Mouse (Mus musculus) brain, adult 10 weeks (tissue): ENCODE measurements around the gene Pgls. TPM values are rescaled to one million over a fixed set of nuclear protein-coding genes. Genes with fewer than 3 reads are reported as not detected.

ENCODE experiments used
- polyA plus RNA-seq: library from polyadenylated mRNA; stranded (reverse); fragments of 350-450 nt; fragmentation: Illumina TruSeq; extraction: RNeasy Lipid Tissue Mini Kit (QIAGEN cat#74804); gene quantifications from one replicate; pipeline ENCODE4 v1.2.3, GENCODE M21; 2015; ENCODE audit warnings: low read depth, low replicate concordance

The Pgls gene
- polyA plus RNA-seq: 36.5 TPM

GRCm38 (mm10) chr8:71591471-71592373 is at the start of gene Pgls:
Pgls (plus strand) TSS chr8:71592176.

DNA sequence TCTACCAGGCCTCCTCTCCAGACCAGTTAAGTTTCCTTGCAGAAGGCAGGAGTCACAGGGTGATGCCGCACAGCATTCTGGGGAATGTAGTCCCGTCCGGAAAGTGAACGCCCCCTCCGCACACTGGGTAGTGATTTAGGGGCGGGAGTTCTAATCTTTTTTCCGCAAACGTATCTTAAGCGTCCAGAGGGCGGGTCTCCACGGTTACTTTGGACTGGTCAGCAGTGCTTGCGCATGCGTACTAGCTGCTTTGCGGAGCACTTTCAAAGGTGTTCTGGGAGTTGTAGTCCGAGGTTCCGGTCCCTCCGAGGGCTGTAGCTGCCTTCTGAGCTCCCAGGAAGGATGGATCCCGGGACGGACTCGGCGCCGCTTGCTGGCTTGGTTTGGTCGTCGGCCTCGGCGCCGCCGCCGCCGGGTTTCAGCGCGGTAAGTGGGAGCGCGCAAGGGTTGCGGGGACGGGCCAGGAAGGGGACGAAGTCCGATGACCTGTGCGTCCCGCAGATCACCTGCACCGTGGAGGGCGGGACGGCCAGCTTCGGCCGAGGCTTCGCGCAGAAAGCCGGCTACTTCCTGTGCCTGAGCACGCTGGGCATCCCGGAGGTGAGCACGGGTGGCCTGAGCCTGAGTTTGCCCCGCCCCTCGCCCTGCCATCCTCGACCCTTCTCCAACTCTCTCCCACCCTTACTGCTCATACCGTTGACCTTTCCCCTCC is 49.2 kb upstream of the Pgls start, which contains the start of gene Mvb12a:
Gene Mvb12a, plus strand, starts transcription at position 291 of the 712 bp plus-strand sequence.

DNA sequence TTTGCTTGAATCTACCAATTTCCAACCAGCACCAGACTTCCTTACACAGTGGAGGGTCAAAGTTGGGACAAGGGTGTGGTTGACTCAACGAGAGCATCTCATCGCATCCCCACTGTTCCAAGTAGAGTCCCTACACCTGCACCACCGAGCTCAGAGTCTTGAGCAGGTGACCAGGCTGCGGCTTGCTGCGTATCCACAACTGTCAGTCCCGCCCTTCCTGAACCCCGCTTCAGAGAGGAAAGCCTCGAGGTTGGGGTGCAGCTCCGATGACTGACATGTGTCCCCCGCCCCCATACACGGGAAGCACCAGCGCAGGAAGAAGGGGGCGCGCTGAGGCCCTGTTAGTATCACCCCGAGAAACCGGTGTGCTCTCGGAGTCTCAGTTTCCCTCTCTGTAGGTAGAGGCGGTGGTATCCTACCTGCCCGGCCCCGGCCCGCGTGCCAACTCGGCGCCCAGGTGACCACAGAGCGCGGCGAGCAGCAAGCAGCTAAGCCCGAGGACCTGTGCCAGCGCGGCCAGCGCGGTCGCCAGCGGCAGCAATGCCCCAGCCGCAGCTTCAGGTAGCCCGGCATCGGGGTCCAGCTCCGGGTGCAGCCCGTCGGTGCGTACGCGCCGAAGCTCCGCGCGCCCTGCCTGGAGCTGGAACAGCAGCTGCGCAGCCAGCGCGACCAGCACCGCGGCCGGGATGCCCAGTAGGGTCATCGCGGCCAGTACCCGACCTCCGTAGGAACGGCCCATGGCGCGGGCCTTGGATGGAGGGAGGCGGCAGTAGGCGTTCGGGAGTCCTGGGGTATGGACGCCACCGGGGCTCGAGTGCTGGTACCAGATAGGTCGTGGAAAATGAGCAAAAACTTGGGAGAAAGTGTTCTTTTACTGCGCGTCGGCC is 33.7 kb upstream of the Pgls start, which contains the start of gene Tmem221:
Gene Tmem221, minus strand, starts transcription at position 801 of the 887 bp plus-strand sequence.

DNA sequence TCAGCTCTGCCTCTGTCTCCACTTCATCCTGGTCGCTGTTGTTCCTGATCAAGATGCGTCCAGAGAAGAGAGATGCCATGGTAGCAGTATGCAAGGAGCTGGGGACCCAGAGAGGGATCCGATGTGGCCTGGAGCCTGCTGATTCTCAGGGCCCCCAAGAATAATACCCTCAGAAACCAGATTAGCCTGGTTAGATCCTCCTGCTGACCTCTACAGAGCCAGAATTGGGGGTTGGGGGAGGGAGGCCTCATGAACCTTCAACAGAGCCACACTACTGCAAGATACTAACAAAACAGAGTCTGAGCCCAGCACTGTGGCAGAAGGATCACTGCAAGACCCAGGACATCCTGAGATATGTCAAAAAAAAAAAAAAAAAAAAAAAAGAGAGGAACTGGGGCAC is 25.5 kb upstream of the Pgls start, which contains the start of gene Nxnl1:
Gene Nxnl1, minus strand, starts transcription at position 101 of the 400 bp plus-strand sequence.

GRCm38 (mm10) chr8:71568387-71568937 is 23.5 kb upstream of the Pgls start, which contains the start of gene Slc27a1:
Slc27a1 (plus strand) TSS chr8:71568882.

GRCm38 (mm10) chr8:71597451-71597850 is 5.5 kb downstream of the Pgls start, which contains the start of gene Fam129c:
Fam129c (plus strand) TSS chr8:71597648.

DNA sequence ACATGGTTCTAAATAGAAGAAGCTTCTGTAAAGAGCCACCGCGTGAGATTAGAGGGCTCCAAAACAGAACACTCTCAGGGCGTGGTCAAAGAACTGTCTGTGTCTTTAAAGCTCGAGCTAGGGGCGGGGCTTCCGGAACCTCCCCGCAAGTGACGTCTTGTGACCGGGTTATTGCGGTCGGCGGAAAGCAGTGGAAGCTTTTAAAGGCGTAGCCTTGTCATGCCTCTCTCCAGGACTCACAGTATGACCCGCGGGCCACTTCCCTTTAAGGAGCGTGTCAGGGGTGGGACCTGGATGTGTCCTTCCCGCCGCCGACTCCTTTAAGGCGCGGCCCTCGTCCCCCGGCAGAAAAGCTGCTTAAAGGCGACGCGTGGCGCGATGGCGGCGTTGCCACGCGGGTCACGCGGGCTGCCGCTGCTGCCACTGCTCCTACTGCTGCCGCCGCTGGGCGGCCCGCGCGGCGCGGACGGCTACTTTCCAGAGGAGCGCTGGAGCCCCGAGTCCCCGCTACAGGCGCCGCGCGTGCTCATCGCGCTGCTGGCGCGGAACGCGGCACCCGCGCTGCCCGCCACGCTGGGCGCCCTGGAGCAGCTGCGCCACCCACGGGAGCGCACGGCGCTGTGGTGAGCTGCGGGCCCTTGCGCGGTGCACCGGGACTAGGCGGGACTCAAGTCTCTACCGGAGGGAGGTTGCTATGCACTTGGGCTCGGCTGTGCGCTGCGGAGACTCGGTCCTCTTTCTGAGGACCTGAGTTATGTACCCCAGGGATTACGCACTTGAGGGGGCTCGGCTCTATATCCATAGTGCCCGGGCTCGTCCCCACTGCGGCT is 19.1 kb downstream of the Pgls start, which contains the start of gene Colgalt1:
Gene Colgalt1, plus strand, starts transcription at position 177 of the 830 bp plus-strand sequence.

Other genes starting within 250 kb of the Pgls start
- 174 TPM for gene Use1, start 225.3 kb upstream of the Pgls start, polyA plus RNA-seq
- gene Ocel1, start 220.9 kb upstream of the Pgls start, polyA plus RNA-seq: 11.4 TPM
- 24.3 TPM for gene Nr2f6, start 210.2 kb upstream of the Pgls start, polyA plus RNA-seq
- 4.5 TPM for gene Ushbp1, start 196.4 kb upstream of the Pgls start, polyA plus RNA-seq
- 120 TPM for gene Babam1, start 195.3 kb upstream of the Pgls start, polyA plus RNA-seq
- gene Ankle1, start 186.2 kb upstream of the Pgls start, polyA plus RNA-seq: 0.43 TPM
- gene Abhd8, start 128.5 kb upstream of the Pgls start, polyA plus RNA-seq: 254 TPM
- 76.2 TPM for gene Mrpl34, start 127.2 kb upstream of the Pgls start, polyA plus RNA-seq
- 68.9 TPM for gene Dda1, start 123.0 kb upstream of the Pgls start, polyA plus RNA-seq
- gene Ano8, start 106.2 kb upstream of the Pgls start, polyA plus RNA-seq: 27.6 TPM
- gene Gtpbp3, start 104.1 kb upstream of the Pgls start, polyA plus RNA-seq: 27.3 TPM
- gene Plvap, start 80.4 kb upstream of the Pgls start, polyA plus RNA-seq: 7.4 TPM
- gene Ccdc194, start 66.5 kb upstream of the Pgls start, polyA plus RNA-seq: not detected
- gene Bst2, start 54.7 kb upstream of the Pgls start, polyA plus RNA-seq: 12.1 TPM
- gene Mvb12a, start 49.3 kb upstream of the Pgls start, polyA plus RNA-seq: 48.3 TPM
- gene Tmem221, start 33.3 kb upstream of the Pgls start, polyA plus RNA-seq: not detected
- 0.16 TPM for gene Nxnl1, start 25.6 kb upstream of the Pgls start, polyA plus RNA-seq
- 72.5 TPM for gene Slc27a1, start 23.3 kb upstream of the Pgls start, polyA plus RNA-seq
- gene Fam129c, start 5.5 kb downstream of the Pgls start, polyA plus RNA-seq: 3.6 TPM
- gene Colgalt1, start 18.8 kb downstream of the Pgls start, polyA plus RNA-seq: 51.4 TPM
- 119 TPM for gene Unc13a, start 79.6 kb downstream of the Pgls start, polyA plus RNA-seq
- gene Jak3, start 84.1 kb downstream of the Pgls start, polyA plus RNA-seq: 2.9 TPM
- 0.92 TPM for gene Insl3, start 97.0 kb downstream of the Pgls start, polyA plus RNA-seq
- gene B3gnt3, start 109.6 kb downstream of the Pgls start, polyA plus RNA-seq: 0.88 TPM
- gene Fcho1, start 133.5 kb downstream of the Pgls start, polyA plus RNA-seq: 83.6 TPM